Mouse (Mus musculus): Measurements from ENCODE around the gene Elobl. TPM values are rescaled to one million over a fixed set of nuclear protein-coding genes. Genes with fewer than 3 reads are reported as not detected.
A peak's percentile ranks its signal among the peaks of the same experiment; 100 is the strongest.
"Not testable (repeated sequence)": the region's sequence is repeated elsewhere in the genome, so short reads cannot be mapped to it uniquely, and the experiment has no call there.

Gene Elobl
- polyA plus RNA-seq, 1 experiment from 2014 or later, result not detected

DNA sequence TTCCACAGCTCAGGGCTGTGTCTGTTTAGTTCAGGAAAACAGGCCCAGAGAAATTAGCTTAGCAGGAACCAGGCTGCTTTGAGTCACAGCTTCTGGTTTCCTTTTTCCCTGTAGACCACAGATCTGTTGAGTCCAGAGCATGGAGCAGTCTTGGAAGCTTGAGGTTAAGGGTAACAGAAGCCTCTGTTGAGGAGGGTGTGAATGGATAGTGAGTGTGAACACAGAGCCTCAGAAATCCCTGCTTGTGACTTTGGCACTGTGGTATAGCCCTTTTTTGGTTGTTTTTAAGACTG, 33.7 kb upstream of the Elobl start:
- H3K36me3 ChIP-seq, result peaks cover 9% of the 10 kb centered on the region
- H3K9me3 ChIP-seq (replicated peaks), result no peaks in the 10 kb centered on the region
- 0 out of 2 replicates have a peak overlapping the region, but pooled peaks have one; percentile 34 for H3K27ac ChIP-seq (ENCODE audit: poor library complexity, severe bottlenecking)
- H3K4me2 ChIP-seq, result peak overlapping the region; percentile 84
- no peaks in the 10 kb centered on the region for H3K27me3 ChIP-seq (replicated peaks)
- peak overlapping the region; percentile 87 for H3K9ac ChIP-seq
- peaks cover 35% of the 10 kb centered on the region for H3K4me1 ChIP-seq (replicated peaks)
- no peak for ATAC-seq (ENCODE audit: insufficient number of reproducible peaks, low FRiP score)
- peak overlapping the region; percentile 78 for H3K4me3 ChIP-seq

DNA sequence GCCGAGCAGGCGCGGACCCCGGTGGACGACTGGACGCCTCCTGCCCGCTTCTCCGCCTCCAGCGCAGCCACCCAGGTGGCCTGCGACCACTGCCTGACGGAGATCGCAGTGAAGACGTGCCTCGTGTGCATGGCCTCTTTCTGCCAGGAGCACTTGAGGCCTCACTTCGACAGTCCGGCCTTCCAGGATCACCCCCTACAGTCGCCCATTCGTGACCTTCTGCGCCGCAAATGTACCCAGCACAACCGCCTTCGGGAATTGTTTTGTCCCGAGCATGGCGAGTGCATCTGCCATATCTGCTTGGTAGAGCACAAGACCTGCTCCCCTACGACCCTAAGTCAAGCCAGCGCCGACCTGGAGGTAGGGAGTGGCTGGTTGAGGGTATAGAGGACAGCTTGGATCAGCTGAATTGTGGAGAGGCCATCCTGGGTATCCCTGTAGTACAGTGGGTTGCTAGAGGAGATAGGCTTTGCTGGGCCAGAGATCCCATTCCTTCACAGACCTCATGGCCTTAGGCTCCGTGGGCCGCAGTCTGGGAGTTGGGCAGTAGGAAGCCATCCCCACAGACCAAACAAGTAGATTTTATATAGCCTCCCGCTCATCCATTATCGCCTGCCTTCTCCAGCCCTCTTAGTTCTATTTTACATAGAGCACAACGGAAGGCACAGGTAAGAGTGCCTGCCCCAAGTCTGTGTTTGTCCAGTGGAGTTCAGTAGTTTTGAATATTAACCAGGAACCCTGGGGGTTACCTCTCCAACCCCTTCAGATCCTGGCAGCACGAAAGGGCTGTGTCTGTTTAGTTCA, 33.2 kb upstream of the Elobl start:
- no peaks in the 10 kb centered on the region for H3K9me3 ChIP-seq (replicated peaks)
- WGBS, result 17% methylated on average over 33 of the region's 33 CpGs
- peak overlapping the region; percentile 87 for H3K9ac ChIP-seq
- peak; percentile 27 for ATAC-seq (ENCODE audit: insufficient number of reproducible peaks, low FRiP score)
- peaks cover 4% of the 10 kb centered on the region for H3K36me3 ChIP-seq
- H3K4me2 ChIP-seq, result peak overlapping the region; percentile 84
- H3K27me3 ChIP-seq (replicated peaks), result no peaks in the 10 kb centered on the region
- H3K27ac ChIP-seq (ENCODE audit: poor library complexity, severe bottlenecking), result peak overlapping the region; percentile 34
- H3K4me3 ChIP-seq, result peak overlapping the region; percentile 78
- H3K4me1 ChIP-seq (replicated peaks), result peaks cover 35% of the 10 kb centered on the region

DNA sequence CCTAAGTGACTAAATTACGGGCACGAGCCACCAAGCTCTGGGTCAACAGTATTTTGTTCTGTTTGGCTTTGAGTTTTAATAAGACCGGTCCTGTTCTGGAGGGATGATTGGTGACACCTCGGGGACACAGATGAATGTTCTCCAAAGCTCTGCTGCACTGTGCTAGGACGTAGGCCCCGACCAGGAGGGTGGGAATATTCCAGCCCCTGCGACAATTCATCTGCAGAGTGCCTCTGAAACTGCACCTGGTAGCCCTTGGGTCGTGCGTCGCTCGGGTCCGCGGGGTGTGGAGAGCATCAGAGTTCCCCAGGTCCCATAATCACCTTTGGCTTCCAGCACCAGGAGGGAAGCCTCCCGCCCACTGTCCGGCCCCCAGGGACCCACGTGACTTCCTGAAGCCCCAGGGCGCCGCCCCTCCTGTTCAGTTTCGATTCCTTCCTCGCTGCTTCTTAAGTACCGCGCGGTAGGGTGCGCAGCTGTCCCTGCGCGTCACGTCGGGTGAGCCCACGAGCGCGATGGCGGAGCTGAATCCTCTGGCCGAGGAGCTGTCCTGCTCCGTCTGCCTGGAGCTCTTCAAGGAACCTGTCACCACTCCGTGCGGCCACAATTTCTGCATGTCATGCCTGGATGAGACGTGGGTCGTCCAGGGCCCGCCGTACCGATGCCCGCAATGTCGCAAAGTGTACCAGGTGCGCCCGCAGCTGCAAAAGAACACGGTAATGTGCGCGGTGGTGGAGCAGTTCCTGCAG, 32.4 kb upstream of the Elobl start, which contains the start of gene Trim25:
Gene Trim25, plus strand, starts transcription at position 403 of the 749 bp plus-strand sequence.
- H3K4me3 ChIP-seq, result peak within 1 kb of the TSS; percentile 78
- 1% methylated on average over 48 of the region's 48 CpGs for WGBS

DNA sequence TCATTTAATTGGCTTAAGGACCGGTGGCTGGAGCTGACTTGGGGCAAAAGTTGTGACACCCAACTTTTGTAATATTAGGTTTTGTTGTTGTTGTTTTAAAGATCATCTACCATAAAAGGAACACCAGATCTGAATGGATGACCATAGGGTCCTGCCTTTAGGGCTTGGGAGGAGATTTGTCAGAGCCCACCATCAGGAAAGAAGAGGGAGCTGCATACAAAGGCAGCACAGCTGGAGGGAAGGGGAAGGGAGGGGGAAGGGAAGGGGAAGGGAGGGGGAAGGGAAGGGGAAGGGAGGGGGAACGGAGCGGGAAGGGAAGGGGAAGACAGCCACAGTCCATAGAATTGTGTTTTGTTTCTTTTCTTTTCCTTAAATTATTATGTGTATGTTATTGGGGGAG, 31.7 kb upstream of the Elobl start:
- Histone ChIP-seq H3K27me3 (replicated peaks) (no peaks in the 10 kb centered on the region), H3K4me1 (replicated peaks) (peaks cover 30% of the 10 kb centered on the region), H3K36me3 (no peaks in the 10 kb centered on the region), H3K27ac (ENCODE audit: poor library complexity, severe bottlenecking) (no peak overlapping the region), H3K9ac (no peak overlapping the region), H3K4me3 (no peak overlapping the region), H3K4me2 (peak overlapping the region; percentile 84), H3K9me3 (replicated peaks) (no peaks in the 10 kb centered on the region)
- no peak for ATAC-seq (ENCODE audit: insufficient number of reproducible peaks, low FRiP score)
- WGBS, result 15% methylated on average over 3 of the region's 3 CpGs

More for the DNA sequence above, 32.4 kb upstream of the Elobl start, which contains the start of gene Trim25:
- peak within 1 kb of the TSS; percentile 34 for H3K27ac ChIP-seq (ENCODE audit: poor library complexity, severe bottlenecking)
- no peaks in the 10 kb centered on the region for H3K27me3 ChIP-seq (replicated peaks)
- no peaks in the 10 kb centered on the region for H3K36me3 ChIP-seq
- no peaks in the 10 kb centered on the region for H3K9me3 ChIP-seq (replicated peaks)
- peak within 1 kb of the TSS; percentile 84 for H3K4me2 ChIP-seq
- peaks cover 35% of the 10 kb centered on the region for H3K4me1 ChIP-seq (replicated peaks)
- peak; percentile 91 for ATAC-seq (ENCODE audit: insufficient number of reproducible peaks, low FRiP score)
- peak within 1 kb of the TSS; percentile 87 for H3K9ac ChIP-seq

DNA sequence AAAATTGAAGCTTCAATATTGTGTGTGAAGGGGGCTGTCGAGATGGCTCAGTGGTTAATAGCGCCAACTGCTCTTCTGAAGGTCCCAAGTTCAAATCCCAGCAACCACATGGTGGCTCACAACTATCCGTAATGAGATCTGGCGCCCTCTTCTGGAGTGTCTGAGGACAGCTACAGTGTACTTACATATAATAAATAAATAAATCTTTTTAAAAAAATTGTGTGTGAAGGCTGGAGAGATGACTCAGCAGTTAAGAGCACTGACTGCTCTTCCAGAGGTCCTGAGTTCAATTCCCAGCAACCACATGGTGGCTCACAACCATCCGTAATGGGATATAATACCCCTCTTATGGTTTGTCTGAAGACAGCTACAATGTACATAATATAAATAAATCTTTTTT, 30.6 kb upstream of the Elobl start:
- H3K4me2 ChIP-seq; ATAC-seq (ENCODE audit: insufficient number of reproducible peaks, low FRiP score); H3K36me3 ChIP-seq; H3K9ac ChIP-seq; H3K9me3 ChIP-seq (replicated peaks); H3K27me3 ChIP-seq (replicated peaks); H3K27ac ChIP-seq (ENCODE audit: poor library complexity, severe bottlenecking); H3K4me3 ChIP-seq: not testable (repeated sequence)
- peaks cover 21% of the 10 kb centered on the region for H3K4me1 ChIP-seq (replicated peaks)
- WGBS, result 85% methylated on average over 5 of the region's 5 CpGs

DNA sequence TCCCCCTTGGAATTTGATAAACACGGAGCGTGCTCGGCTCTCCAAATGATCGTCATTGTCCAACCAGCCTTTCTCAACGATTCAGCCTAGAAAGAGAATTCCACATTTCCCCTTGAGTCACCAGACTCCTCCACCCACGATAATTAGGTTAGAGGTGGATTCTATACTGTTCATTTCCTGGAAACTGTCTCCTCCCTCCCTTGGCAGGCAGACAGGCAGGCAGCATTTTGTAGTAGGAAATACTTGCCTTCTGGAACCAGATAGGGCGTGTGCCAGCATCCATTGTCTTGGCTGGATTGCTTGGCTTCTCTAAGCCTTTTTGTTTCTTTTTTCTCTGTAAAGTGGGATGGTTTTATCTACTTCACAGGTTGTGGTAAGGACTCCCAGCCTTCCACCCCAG, 29.7 kb upstream of the Elobl start:
- 47% methylated on average over 7 of the region's 7 CpGs for WGBS
- Histone ChIP-seq H3K9me3 (replicated peaks) (no peaks in the 10 kb centered on the region), H3K36me3 (no peaks in the 10 kb centered on the region), H3K27ac (ENCODE audit: poor library complexity, severe bottlenecking) (peak overlapping the region; percentile 72), H3K27me3 (replicated peaks) (no peaks in the 10 kb centered on the region), H3K4me3 (no peak overlapping the region), H3K4me2 (peak overlapping the region; percentile 25; the same call in 1 of the 2 replicates), H3K9ac (no peak overlapping the region), H3K4me1 (replicated peaks) (peaks cover 16% of the 10 kb centered on the region; the same call in 1 of the 2 replicates)
- ATAC-seq (ENCODE audit: insufficient number of reproducible peaks, low FRiP score), result peak; percentile 8; the same call in 1 of the 2 replicates

DNA sequence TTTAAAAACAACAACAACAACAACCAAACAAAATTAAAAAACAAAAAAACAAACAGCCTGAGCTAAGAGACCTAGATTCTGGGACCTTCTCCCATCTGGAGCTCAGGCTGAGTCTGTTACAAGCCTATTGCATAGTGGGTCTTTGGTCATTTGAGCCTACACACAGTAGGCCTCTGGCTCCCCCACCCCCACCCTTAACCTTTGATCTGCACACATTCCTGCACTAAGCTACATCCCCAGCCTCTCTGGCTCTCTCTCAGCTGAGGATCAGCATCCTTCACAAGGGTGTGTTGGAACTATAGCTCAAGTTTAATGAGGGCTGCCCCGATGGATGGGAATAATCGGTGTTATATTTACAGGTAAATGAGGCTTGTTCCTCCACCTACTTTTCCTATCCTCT, 28.9 kb upstream of the Elobl start:
- H3K9ac ChIP-seq, result no peak overlapping the region
- H3K4me1 ChIP-seq (replicated peaks), result peaks cover 9% of the 10 kb centered on the region; the same call in 1 of the 2 replicates
- 85% methylated on average over 2 of the region's 2 CpGs for WGBS
- no peaks in the 10 kb centered on the region for H3K9me3 ChIP-seq (replicated peaks)
- no peak overlapping the region for H3K4me3 ChIP-seq
- no peak overlapping the region for H3K27ac ChIP-seq (ENCODE audit: poor library complexity, severe bottlenecking)
- peaks cover 7% of the 10 kb centered on the region for H3K36me3 ChIP-seq
- no peak overlapping the region for H3K4me2 ChIP-seq
- no peaks in the 10 kb centered on the region for H3K27me3 ChIP-seq (replicated peaks)
- ATAC-seq (ENCODE audit: insufficient number of reproducible peaks, low FRiP score), result no peak

DNA sequence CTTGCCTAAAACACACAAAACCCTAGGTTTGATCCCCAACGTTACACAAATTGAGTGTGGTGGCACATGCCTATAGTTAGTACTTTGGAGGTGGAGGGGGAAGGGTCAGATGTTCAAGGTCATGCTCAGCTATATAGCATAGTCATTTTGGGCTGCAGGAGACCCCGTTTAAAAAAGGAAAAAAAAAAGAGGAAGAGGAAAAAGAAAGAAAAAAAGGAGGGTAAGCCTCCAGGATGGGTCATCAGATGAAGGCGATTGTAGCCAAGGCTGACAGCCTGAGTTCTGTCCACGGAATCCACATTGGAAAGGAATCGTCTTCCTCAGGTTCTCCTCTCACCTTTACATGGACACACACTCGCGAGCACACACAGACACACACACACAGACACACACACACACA, 27.8 kb upstream of the Elobl start:
- Histone ChIP-seq H3K9me3 (replicated peaks) (no peaks in the 10 kb centered on the region), H3K4me1 (replicated peaks) (no peaks in the 10 kb centered on the region), H3K4me3 (no peak overlapping the region), H3K27me3 (replicated peaks) (no peaks in the 10 kb centered on the region), H3K27ac (ENCODE audit: poor library complexity, severe bottlenecking) (no peak overlapping the region), H3K9ac (no peak overlapping the region), H3K36me3 (peaks cover 12% of the 10 kb centered on the region), H3K4me2 (no peak overlapping the region)
- no peak for ATAC-seq (ENCODE audit: insufficient number of reproducible peaks, low FRiP score)
- 90% methylated on average over 7 of the region's 7 CpGs for WGBS

DNA sequence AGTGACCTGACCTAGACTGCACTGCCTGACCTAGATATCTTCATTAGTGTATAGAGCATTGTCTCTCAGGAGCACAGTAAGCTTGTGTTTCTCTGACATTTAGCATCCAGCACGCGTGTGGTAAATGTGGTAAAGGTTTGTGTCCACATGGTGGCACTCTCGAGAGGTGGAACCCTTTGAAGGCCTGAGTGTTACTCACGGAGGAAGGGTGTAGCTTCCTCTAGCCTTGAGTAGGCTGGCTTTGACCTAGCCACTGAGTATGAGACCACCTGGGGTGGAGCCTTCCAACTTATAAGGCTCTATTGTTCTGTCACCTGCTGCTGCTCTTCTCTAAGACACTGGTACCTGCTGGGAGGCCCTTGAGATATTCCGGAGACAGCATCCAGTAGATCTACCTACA, 26.9 kb upstream of the Elobl start:
- H3K9me3 ChIP-seq (replicated peaks), result no peaks in the 10 kb centered on the region
- H3K27ac ChIP-seq (ENCODE audit: poor library complexity, severe bottlenecking), result no peak overlapping the region
- H3K4me2 ChIP-seq, result no peak overlapping the region
- peaks cover 12% of the 10 kb centered on the region for H3K36me3 ChIP-seq
- no peak overlapping the region for H3K4me3 ChIP-seq
- 12% methylated on average over 5 of the region's 5 CpGs for WGBS
- H3K9ac ChIP-seq, result no peak overlapping the region
- no peaks in the 10 kb centered on the region for H3K4me1 ChIP-seq (replicated peaks)
- ATAC-seq (ENCODE audit: insufficient number of reproducible peaks, low FRiP score), result peak; percentile 60; the same call in 1 of the 2 replicates
- no peaks in the 10 kb centered on the region for H3K27me3 ChIP-seq (replicated peaks)

DNA sequence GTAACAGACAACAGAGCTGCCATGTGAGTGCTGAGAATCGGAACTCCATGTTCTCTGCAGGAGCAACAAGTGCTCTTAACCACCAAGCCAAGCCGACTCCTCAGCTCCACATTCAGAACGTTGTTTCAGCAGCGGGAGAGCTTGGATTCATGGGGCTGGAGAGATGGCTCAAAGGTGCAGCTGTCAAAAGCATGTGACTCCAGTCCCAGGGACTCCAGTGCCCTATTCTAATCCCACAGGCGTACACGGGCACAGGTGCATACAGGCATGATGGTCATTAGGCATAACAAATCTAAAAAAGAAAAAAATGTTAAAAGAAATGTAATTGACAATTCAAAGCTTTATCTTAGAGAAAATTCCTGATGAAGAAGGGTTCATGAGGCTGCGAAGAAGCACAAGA, 26.5 kb upstream of the Elobl start:
- peaks cover 15% of the 10 kb centered on the region for H3K36me3 ChIP-seq
- no peaks in the 10 kb centered on the region for H3K4me1 ChIP-seq (replicated peaks)
- H3K4me3 ChIP-seq, result no peak overlapping the region
- 50% methylated on average over 7 of the region's 7 CpGs for WGBS
- no peaks in the 10 kb centered on the region for H3K27me3 ChIP-seq (replicated peaks)
- H3K9me3 ChIP-seq (replicated peaks), result no peaks in the 10 kb centered on the region
- no peak overlapping the region for H3K27ac ChIP-seq (ENCODE audit: poor library complexity, severe bottlenecking)
- no peak overlapping the region for H3K9ac ChIP-seq
- no peak for ATAC-seq (ENCODE audit: insufficient number of reproducible peaks, low FRiP score)
- no peak overlapping the region for H3K4me2 ChIP-seq

DNA sequence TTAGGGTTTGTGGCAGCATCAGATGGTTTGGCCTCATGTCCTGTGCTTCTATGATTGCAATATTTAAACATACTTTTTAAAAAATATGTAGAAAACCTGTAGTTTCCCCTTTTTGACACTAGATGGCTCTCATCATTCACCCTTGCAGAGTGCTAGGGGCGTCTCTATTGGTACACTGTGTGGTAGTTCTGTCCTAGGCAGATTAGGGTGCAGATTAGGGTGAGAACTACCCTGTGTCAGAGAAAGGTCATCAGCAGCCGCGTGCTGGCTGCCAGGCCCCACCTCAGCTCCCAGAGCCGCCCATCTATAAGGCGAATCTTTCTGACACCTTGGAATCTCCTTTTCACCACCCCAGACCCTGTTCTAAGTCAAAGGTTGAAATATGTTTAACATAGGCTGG, 22.8 kb upstream of the Elobl start:
- ATAC-seq (ENCODE audit: insufficient number of reproducible peaks, low FRiP score), result no peak
- WGBS, result 62% methylated on average over 5 of the region's 5 CpGs
- peaks cover 33% of the 10 kb centered on the region for H3K36me3 ChIP-seq

More for the DNA sequence above, 22.8 kb upstream of the Elobl start:
- no peak overlapping the region for H3K27ac ChIP-seq (ENCODE audit: poor library complexity, severe bottlenecking)
- H3K4me1 ChIP-seq (replicated peaks), result no peaks in the 10 kb centered on the region
- no peak overlapping the region for H3K4me2 ChIP-seq
- no peak overlapping the region for H3K9ac ChIP-seq
- no peaks in the 10 kb centered on the region for H3K27me3 ChIP-seq (replicated peaks)
- no peaks in the 10 kb centered on the region for H3K9me3 ChIP-seq (replicated peaks)
- no peak overlapping the region for H3K4me3 ChIP-seq
